Mouse (Mus musculus) forebrain, embryonic 10.5 days (tissue): ENCODE measurements around the gene Htra2. TPM values are rescaled to one million over a fixed set of nuclear protein-coding genes. Genes with fewer than 3 reads are reported as not detected.

ENCODE experiments used
- DNase-seq: peaks from one replicate; pipeline ENCODE4 v3.0.0-alpha.2; 2017; ENCODE audit warnings: low spot score; ENCODE audit errors: extremely low spot score
- H3K27ac ChIP-seq: fragments of 300-500 bp; sonication (generic); 2 replicates; pipeline ENCODE4 v1.5.1; 2016; ENCODE audit warnings: mild to moderate bottlenecking
- H3K27me3 ChIP-seq: fragments of 300-500 bp; sonication (generic); 2 replicates; pipeline ENCODE4 v1.6.1; 2016; ENCODE audit warnings: mild to moderate bottlenecking; ENCODE audit not compliant: poor library complexity, severe bottlenecking
- H3K36me3 ChIP-seq: fragments of 300-500 bp; sonication (generic); replicated peaks from 2 replicates; pipeline ENCODE4 v1.6.1; 2016; ENCODE audit warnings: mild to moderate bottlenecking, moderate library complexity
- H3K4me1 ChIP-seq: fragments of 300-500 bp; sonication (generic); 2 replicates; pipeline ENCODE4 v1.6.1; 2016
- H3K4me3 ChIP-seq: fragments of 300-500 bp; sonication (generic); 2 replicates; pipeline ENCODE4 v1.5.1; 2016; ENCODE audit warnings: mild to moderate bottlenecking, moderate library complexity
- H3K9me3 ChIP-seq: fragments of 300-500 bp; sonication (generic); 2 replicates; pipeline ENCODE4 v1.6.1; 2016; ENCODE audit warnings: mild to moderate bottlenecking, moderate library complexity
- WGBS: fragments of 180-500 bp; shearing (Covaris S2); methylation state at CpG from one replicate; pipeline ENCODE4 v1.1.7; 2016; 5-methylcytosine and 5-hydroxymethylcytosine counted together
- polyA plus RNA-seq: library from polyadenylated mRNA; unstranded; fragments of >200 nt; fragmentation: Nextera tagmentation; extraction: Ambion mirVana; gene quantifications from 2 replicates; pipeline ENCODE4 v1.2.1, GENCODE M21; 2016

Gene Htra2
- polyA plus RNA-seq, 1 experiment from 2014 or later: 78.1 TPM

DNA sequence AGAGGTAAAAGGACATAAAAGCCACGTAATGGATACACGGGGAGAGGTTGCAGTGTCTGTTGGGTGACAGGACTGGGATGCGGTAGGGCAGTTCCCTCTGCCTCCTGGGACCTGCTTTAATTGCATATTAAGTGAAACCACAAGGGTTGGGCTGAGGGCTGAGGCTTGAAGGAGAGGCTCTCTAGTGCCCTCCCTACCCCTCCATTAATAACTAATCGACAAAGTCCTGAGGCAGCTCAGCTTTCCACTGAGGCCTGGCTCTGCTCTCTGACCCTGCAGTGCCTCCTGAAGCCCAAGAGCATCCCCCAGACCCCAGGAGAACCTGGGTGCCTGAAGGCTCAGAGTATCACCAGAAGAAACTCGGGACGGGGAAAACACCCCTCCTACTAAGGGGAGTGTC lies 29.4 kb upstream of the Htra2 start:
- Histone ChIP-seq H3K36me3 (peaks cover 29% of the 10 kb centered on the region), H3K4me3 (no peak overlapping the region), H3K4me1 (peaks cover 48% of the 10 kb centered on the region), H3K27me3 (peaks cover 86% of the 10 kb centered on the region), H3K27ac (no peak overlapping the region), H3K9me3 (no peaks in the 10 kb centered on the region)
- 2% methylated on average over 6 of the region's 6 CpGs for WGBS
- DNase-seq: no peak

DNA sequence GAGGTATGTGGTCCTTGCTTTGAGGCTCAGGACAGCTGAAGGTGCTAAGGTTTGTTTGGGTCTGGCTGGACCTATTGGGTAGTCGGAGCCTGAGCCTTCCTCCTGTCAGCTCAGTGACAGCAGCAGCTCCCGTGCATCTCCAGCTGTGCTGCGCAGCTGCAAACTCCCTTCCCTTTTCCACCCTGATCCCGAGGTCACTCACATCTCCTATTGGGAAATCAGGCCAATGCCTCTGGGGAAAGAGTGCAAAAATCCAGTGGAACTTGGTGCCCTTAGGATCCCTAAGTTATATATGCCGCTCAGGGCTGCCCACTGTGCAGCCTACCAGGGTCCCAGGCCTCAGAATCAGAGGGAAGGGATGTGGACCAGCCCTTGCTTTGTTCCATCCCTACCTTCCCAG lies 28.4 kb upstream of the Htra2 start:
- peaks cover 57% of the 10 kb centered on the region for H3K4me1 ChIP-seq
- H3K27ac ChIP-seq: no peak overlapping the region

DNA sequence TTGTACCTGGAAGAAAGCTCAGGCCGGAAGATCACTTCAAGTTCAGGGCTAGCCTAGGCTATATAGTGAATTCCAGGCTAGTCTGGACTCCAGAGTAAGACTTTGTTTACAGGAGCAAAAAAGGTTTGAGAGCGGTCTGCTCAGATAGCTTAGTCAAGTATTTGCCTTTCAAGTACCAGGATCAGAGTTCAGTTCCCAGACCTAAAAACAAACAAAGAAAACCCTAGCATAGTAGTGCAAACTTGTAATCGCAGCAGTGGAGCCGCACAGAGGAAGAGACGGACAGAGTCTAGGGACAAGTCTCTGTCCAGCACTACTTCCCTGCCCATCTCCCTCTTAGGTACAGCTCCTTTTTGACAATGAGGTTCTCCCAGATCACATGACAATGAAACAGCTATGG lies 25.1 kb upstream of the Htra2 start:
- WGBS: 97% methylated on average over 5 of the region's 5 CpGs
- no peak for DNase-seq
- Histone ChIP-seq H3K4me3 (no peak overlapping the region), H3K4me1 (peaks cover 41% of the 10 kb centered on the region), H3K9me3 (no peaks in the 10 kb centered on the region), H3K36me3 (peaks cover 29% of the 10 kb centered on the region), H3K27me3 (peaks cover 69% of the 10 kb centered on the region), H3K27ac (no peak overlapping the region)

More for the DNA sequence above, 28.4 kb upstream of the Htra2 start:
- Histone ChIP-seq H3K36me3 (peaks cover 29% of the 10 kb centered on the region), H3K4me3 (no peak overlapping the region), H3K9me3 (no peaks in the 10 kb centered on the region), H3K27me3 (peaks cover 77% of the 10 kb centered on the region)
- no peak for DNase-seq
- WGBS: 10% methylated on average over 5 of the region's 5 CpGs

DNA sequence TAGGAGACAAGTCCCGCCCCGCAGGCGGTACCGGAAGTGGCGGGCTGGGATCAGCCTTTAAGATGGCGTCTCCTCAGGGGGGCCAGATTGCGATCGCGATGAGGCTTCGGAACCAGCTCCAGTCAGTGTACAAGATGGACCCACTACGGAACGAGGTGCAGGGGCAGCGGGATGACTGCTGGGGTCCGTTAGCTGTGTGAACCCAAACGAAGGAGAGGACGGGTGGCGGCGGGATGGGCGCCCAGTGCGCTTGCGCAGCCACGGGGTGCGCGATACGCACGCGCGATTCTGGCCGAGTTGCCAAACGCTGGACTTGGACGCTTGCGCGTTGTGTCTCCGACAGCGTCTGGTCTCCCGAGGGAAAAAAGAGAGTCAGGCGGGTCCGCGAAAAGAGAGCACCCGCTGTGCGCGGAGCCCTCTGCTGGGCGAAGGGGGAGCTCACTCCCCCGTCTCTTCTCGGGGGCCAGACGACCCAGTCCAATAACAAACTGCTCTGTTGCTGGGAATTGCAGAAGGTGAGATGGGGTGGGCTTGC lies 23.3 kb upstream of the Htra2 start:
- peak overlapping the region; percentile 86 for H3K4me3 ChIP-seq
- under 1% methylated on average over 46 of the region's 46 CpGs for WGBS
- DNase-seq: peak; percentile 98
- peaks cover 69% of the 10 kb centered on the region for H3K27me3 ChIP-seq
- H3K9me3 ChIP-seq: no peaks in the 10 kb centered on the region
- H3K27ac ChIP-seq: peak overlapping the region; percentile 96
- H3K4me1 ChIP-seq: peaks cover 28% of the 10 kb centered on the region
- H3K36me3 ChIP-seq: peaks cover 29% of the 10 kb centered on the region

DNA sequence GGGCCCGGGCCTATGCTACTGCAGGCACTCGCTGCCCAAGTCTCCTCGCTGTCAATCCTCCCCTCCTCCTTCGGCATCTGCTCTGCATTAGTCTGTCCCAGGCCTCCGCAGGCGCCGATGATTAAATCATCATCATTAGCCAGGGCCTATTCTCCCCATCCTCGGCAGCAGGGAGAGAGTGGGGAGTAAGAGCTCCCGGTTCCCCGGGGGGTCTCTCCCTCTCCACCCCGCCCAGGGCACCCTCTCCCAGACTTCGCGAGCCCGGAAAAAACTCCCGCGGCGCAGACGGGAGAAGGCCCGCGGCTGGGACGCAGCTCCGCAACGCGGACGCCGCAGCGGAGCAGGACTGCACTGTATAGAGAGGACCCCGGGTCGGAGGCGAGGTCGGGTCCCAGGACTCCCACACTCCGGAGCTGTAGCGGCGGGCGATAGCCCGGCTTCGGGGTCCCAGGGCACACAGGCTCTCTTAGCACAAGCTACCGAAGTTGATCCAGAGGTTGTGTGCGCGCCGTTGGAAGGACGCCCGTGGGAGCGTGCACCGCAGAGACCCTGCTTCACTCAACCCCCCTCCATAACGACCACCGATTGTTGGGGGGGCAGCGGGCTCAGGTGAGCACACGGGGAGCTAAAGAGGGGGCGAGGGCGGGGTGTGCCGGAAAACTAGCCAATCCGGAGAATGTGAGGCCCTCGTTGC lies 22.7 kb upstream of the Htra2 start, which contains the start of gene Pcgf1:
Gene Pcgf1 (plus strand): TSS at position 240 of the 694 bp plus-strand sequence.
- H3K27ac ChIP-seq: peak within 1 kb of the TSS; percentile 96
- under 1% methylated on average over 54 of the region's 54 CpGs for WGBS
- H3K9me3 ChIP-seq: no peaks in the 10 kb centered on the region
- H3K4me3 ChIP-seq: peak within 1 kb of the TSS; percentile 86
- peaks cover 69% of the 10 kb centered on the region for H3K27me3 ChIP-seq
- peak; percentile 60 for DNase-seq
- H3K4me1 ChIP-seq: peaks cover 26% of the 10 kb centered on the region
- H3K36me3 ChIP-seq: peaks cover 29% of the 10 kb centered on the region

DNA sequence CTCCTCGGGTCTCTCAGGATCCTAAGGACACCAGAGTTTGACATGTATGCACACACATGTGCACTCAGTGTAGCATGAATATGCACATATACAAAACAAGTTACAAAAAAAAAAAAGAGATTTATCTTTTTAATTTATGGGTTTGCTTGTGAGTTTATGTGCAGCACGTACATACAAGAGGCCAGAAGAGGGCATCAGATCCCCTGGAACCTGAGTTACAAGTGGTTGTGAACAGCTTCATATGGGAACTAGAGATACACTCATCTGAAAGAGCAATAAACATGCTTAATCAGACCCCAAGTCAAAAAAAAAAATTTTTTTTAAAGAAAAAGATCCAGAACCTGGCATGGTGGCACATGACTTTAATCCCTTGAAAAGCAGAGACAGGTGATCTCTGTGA lies 19.9 kb upstream of the Htra2 start:
- Histone ChIP-seq H3K27me3 (peaks cover 77% of the 10 kb centered on the region), H3K9me3 (no peaks in the 10 kb centered on the region), H3K4me1 (peaks cover 44% of the 10 kb centered on the region), H3K36me3 (peaks cover 3% of the 10 kb centered on the region), H3K4me3 (no peak overlapping the region), H3K27ac (no peak overlapping the region)
- WGBS: 20% methylated on average over 2 of the region's 2 CpGs
- no peak for DNase-seq

DNA sequence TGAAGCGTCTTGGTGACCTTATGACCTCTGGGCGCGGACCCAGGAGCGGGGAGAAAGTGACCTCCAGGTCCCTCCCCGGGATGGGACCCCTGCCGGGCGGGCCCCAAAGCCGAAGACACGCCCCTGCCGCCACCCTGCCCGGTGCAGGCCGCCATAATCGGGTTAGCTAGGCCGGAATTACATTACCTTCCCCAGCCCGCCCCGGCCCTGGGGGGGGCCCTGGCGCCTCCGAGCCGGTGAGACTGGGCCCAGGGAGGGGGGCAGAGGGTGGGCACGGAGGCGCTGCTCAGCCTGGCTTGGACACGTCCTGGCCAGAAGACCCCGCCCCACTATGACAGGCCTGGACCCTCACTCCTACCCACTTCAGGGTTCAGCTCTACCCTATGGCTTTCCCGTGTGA lies 16.1 kb upstream of the Htra2 start:
- DNase-seq: no peak
- Histone ChIP-seq H3K27ac (no peak overlapping the region), H3K9me3 (no peaks in the 10 kb centered on the region), H3K4me3 (peak overlapping the region; percentile 36), H3K36me3 (no peaks in the 10 kb centered on the region), H3K4me1 (peaks cover 35% of the 10 kb centered on the region), H3K27me3 (peaks cover 100% of the 10 kb centered on the region)
- under 1% methylated on average over 24 of the region's 24 CpGs for WGBS

DNA sequence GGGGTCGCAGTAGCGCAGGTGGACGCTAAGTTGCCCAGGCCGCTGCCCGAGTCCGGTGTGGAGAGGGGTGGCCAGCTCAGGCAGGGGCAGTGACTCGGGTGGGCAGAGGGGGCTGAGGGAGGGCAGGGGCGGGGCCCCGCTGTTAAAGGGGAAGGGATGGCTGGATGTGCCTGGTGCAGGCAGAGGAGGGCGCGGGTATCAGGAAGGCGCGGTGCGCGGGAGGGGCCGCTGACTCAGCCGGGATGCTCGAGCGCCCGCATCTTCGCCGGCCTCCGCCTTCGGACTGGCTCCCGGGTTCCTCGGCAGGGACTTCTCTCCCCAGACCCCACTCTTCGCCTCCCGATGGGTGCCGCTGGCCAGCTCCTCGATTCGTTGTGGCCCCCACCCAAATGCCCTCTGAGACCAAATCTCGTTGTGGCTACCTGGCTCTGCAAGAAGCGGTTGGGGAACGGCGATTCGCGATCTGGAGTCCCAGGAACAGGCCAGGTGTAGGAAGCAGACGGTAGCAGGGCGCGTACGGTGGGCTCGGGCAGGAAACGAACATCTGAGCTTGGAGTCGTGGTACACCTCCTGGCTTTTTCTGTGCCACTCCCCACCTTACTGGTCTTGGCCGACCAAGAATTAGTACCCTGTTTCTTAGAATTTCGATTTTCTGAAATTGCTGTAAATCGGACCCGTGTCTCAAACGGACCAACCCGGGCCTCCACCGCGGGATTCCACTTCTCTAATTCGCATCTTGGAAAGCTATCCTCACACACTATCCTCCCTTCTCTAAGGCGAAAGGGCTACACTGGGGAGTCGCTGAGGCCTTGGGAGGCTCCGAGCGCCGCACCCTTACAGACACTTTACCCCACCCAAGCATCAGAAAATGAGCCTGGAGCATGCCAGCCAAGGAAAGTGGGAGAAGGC lies 15.5 kb upstream of the Htra2 start:
- Histone ChIP-seq H3K4me1 (peaks cover 35% of the 10 kb centered on the region), H3K27me3 (peaks cover 100% of the 10 kb centered on the region), H3K36me3 (no peaks in the 10 kb centered on the region), H3K9me3 (no peaks in the 10 kb centered on the region), H3K27ac (no peak overlapping the region), H3K4me3 (peak overlapping the region; percentile 43)
- under 1% methylated on average over 58 of the region's 58 CpGs for whole genome bisulfite sequencing
- DNase-seq: peak; percentile 65

DNA sequence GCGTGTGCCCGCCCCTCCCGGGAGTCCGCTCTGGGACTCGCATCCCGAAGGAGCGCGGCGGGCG lies 15.0 kb upstream of the Htra2 start, which contains the start of gene Tlx2:
Gene Tlx2 (minus strand): TSS at position 47 of the 64 bp plus-strand sequence.
- 0% methylated on average over 10 of the region's 10 CpGs for WGBS
- H3K4me1 ChIP-seq: peaks cover 35% of the 10 kb centered on the region
- H3K9me3 ChIP-seq: no peaks in the 10 kb centered on the region
- H3K27me3 ChIP-seq: peaks cover 100% of the 10 kb centered on the region
- peak within 1 kb of the TSS; percentile 43 for H3K4me3 ChIP-seq
- H3K36me3 ChIP-seq: no peaks in the 10 kb centered on the region
- no peak for DNase-seq
- no peak within 1 kb of the TSS for H3K27ac ChIP-seq

DNA sequence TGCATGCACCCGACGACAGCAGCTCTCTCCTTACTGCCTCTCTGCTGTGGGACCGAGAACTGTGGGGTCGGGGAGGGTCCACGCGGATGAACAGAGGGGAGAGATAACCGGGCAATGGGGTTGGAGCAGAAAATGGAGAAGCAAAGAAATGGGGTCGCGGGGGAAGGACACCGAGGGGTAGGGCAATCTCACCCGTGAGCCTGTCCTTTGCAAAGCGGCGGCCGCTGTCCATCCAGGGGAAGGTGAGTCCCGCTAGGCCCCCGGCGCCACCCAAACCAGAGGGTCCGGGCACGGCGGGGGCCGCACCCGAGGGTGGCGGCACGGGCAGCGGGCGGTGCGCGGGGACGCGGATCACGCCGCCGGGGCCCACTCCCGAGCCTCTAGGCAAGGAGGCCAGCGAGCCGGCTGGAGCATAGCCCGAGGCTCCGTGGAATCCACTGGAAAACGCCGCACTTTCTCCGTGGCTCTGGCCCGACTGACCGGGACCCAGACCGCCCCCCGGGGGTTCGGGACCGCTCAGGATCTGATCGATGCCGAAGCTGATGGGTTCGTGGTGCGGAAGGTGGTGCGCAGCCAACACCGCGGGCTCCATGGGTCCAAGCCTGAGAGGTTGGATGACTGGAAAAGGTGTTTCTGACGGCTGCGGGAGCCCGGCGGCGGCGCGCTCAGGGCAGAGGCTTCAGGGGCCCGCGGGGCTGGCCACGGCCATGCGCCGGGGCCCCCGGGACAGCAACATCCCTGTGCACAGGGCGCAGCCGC lies 14.6 kb upstream of the Htra2 start:
- under 1% methylated on average over 69 of the region's 69 CpGs for WGBS
- H3K4me1 ChIP-seq: peaks cover 36% of the 10 kb centered on the region
- H3K4me3 ChIP-seq: peak overlapping the region; percentile 43
- H3K9me3 ChIP-seq: no peaks in the 10 kb centered on the region
- H3K27me3 ChIP-seq: peaks cover 100% of the 10 kb centered on the region
- peak; percentile 50 for DNase-seq
- H3K36me3 ChIP-seq: no peaks in the 10 kb centered on the region
- no peak overlapping the region for H3K27ac ChIP-seq

DNA sequence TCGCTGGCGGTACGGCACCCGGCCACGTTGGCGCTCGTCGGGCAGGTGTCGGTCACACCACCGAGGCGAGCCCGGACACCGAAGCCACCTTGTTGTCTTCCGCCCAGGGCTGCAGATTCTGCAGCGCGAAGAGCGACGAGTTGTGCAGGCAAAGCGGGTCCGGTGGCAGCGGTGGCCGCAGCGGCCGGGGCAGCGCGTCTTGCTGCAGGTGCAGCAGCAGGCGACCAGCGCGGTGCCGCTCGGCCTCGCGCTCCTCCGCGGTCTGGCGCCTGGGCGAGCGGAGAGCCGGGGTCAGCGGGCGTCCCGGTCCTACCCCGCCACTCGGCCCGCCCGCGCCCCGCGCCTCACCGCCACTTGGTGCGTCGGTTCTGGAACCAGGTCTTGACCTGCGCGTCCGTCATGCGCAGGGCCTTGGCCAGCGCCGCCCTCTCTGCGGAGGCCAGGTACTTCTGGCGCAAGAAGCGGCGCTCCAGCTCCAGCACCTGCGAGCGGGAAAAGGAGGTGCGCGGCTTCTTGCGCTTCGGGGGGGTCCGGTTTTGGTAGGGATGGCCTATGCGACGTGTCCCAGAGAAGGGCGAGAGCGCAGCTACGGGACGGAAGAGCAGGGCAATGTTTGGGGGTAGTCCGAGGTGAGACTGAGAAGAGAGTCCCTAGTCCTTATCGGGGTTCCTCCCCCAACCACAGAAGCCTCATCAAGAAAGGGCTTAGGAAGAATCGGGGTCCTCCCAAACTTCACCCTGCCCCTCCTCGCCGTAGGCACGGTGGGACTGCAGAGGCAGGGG lies 13.8 kb upstream of the Htra2 start:
- Histone ChIP-seq H3K27ac (no peak overlapping the region), H3K27me3 (peaks cover 100% of the 10 kb centered on the region), H3K4me3 (peak overlapping the region; percentile 38), H3K4me1 (peaks cover 40% of the 10 kb centered on the region), H3K36me3 (no peaks in the 10 kb centered on the region), H3K9me3 (no peaks in the 10 kb centered on the region)
- no peak for DNase-seq
- under 1% methylated on average over 81 of the region's 81 CpGs for WGBS

DNA sequence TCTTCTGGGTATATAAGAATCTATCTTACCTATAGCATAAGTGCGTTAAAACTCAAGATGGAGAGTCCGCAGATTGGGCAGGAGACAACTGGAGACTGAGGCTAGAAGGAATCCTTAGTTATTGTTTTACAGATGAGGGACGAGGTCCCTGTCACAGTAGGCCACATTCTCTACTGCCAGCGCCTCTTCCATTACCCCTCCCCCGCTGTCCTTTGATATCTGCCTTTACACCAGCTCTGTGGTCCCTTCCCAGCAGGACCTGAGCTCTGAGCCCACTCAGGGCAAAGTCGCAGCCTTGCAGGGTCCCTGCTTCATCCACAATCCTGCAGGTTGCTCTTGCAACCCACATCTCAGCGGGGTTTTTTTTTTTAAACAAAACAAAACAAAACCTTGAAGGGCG lies 13.1 kb upstream of the Htra2 start:
- no peak for DNase-seq
- H3K36me3 ChIP-seq: no peaks in the 10 kb centered on the region

More for the DNA sequence above, 13.1 kb upstream of the Htra2 start:
- Histone ChIP-seq H3K27me3 (peaks cover 100% of the 10 kb centered on the region), H3K9me3 (no peaks in the 10 kb centered on the region), H3K4me3 (peak overlapping the region; percentile 38; the same call in 1 of the 2 replicates), H3K27ac (no peak overlapping the region), H3K4me1 (peaks cover 40% of the 10 kb centered on the region)
- WGBS: 2% methylated on average over 8 of the region's 8 CpGs
